Mouse (Mus musculus): ENCODE results near the gene Lemd1. TPM values are rescaled to one million over a fixed set of nuclear protein-coding genes. Genes with fewer than 3 reads are reported as not detected.

Lemd1 gene
- polyA plus RNA-seq, 2 experiments = not detected

GRCm38 (mm10) chr1:132237585-132238159, 46.4 kb downstream of the Lemd1 start:
- Histone ChIP-seq H3K27ac (no peak overlapping the region), H3K4me3 (ENCODE audit: insufficient read depth in 1 of 2, low read depth in 2 of 2, low read length in 2 of 2) (no peak overlapping the region), H3K36me3 (replicated peaks; ENCODE audit: control insufficient read depth, insufficient read depth, low read depth) (no peaks in the 10 kb centered on the region), H3K27me3 (ENCODE audit: control insufficient read depth, insufficient read depth, low read length) (peaks cover 3% of the 10 kb centered on the region), H3K4me1 (replicated peaks; ENCODE audit: control insufficient read depth in 2 of 2, insufficient read depth in 2 of 2, low read length in 1 of 2) (no peaks in the 10 kb centered on the region), H3K4me2 (ENCODE audit: low read depth) (no peak overlapping the region), H3K9me3 (ENCODE audit: control insufficient read depth, low read length) (no peaks in the 10 kb centered on the region), H3K9ac (replicated peaks) (no peak overlapping the region)
- no peak for ATAC-seq (ENCODE audit: insufficient read depth)
- peak in 1 of 3 experiments; percentile 26 for DNase-seq (ENCODE audit: low read depth in 3 of 3, low spot score in 3 of 3)
- TF ChIP-seq EP300 (IDR thresholded peaks at IDR 0.05; ENCODE audit: low read depth) = no peak
- TF ChIP-seq CTCF (IDR thresholded peaks at IDR 0.05; ENCODE audit: low read depth) = peak; percentile 91
- WGBS (ENCODE audit: insufficient replicate concordance) = 13% methylated on average over 6 of the region's 6 CpGs

GRCm38 (mm10) chr1:132245010-132245409, 53.8 kb downstream of the Lemd1 start:
- 29% methylated on average over 5 of the region's 5 CpGs for WGBS (ENCODE audit: insufficient replicate concordance)
- Histone ChIP-seq H3K27ac (no peak overlapping the region), H3K36me3 (replicated peaks; ENCODE audit: control insufficient read depth, insufficient read depth, low read depth) (no peaks in the 10 kb centered on the region), H3K27me3 (ENCODE audit: control insufficient read depth, insufficient read depth, low read length) (no peaks in the 10 kb centered on the region), H3K4me2 (ENCODE audit: low read depth) (no peak overlapping the region), H3K4me1 (replicated peaks; ENCODE audit: control insufficient read depth in 2 of 2, insufficient read depth in 2 of 2, low read length in 1 of 2) (peaks cover 0 to 15% of the 10 kb centered on the region in 2 experiments; a peak in 3 of 4 replicates), H3K9me3 (ENCODE audit: control insufficient read depth, low read length) (no peaks in the 10 kb centered on the region), H3K4me3 (ENCODE audit: insufficient read depth in 1 of 2, low read depth in 2 of 2, low read length in 2 of 2) (no peak overlapping the region), H3K9ac (replicated peaks) (no peak overlapping the region)
- DNase-seq (ENCODE audit: low read depth in 3 of 3, low spot score in 3 of 3) (no peak), ATAC-seq (ENCODE audit: insufficient read depth) (peak; percentile 59; the same call in 1 of the 2 replicates)
- TF ChIP-seq EP300 (IDR thresholded peaks at IDR 0.05; ENCODE audit: low read depth) = no peak
- TF ChIP-seq CTCF (IDR thresholded peaks at IDR 0.05; ENCODE audit: low read depth) = no peak

GRCm38 (mm10) chr1:132246137-132246536, 54.9 kb downstream of the Lemd1 start:
- Histone ChIP-seq H3K9ac (replicated peaks) (no peak overlapping the region), H3K36me3 (replicated peaks; ENCODE audit: control insufficient read depth, insufficient read depth, low read depth) (no peaks in the 10 kb centered on the region), H3K4me1 (replicated peaks; ENCODE audit: control insufficient read depth in 2 of 2, insufficient read depth in 2 of 2, low read length in 1 of 2) (peaks cover 0 to 15% of the 10 kb centered on the region in 2 experiments; a peak in 3 of 4 replicates), H3K4me2 (ENCODE audit: low read depth) (no peak overlapping the region), H3K4me3 (ENCODE audit: insufficient read depth in 1 of 2, low read depth in 2 of 2, low read length in 2 of 2) (no peak overlapping the region), H3K27ac (no peak overlapping the region), H3K27me3 (ENCODE audit: control insufficient read depth, insufficient read depth, low read length) (no peaks in the 10 kb centered on the region), H3K9me3 (ENCODE audit: control insufficient read depth, low read length) (no peaks in the 10 kb centered on the region)
- WGBS (ENCODE audit: insufficient replicate concordance) = 16% methylated on average over 6 of the region's 6 CpGs
- peak; percentile 65 for ATAC-seq (ENCODE audit: insufficient read depth)
- DNase-seq (ENCODE audit: low read depth in 3 of 3, low spot score in 3 of 3) = no peak
- no peak for TF ChIP-seq CTCF (IDR thresholded peaks at IDR 0.05; ENCODE audit: low read depth)
- no peak for TF ChIP-seq EP300 (IDR thresholded peaks at IDR 0.05; ENCODE audit: low read depth)

GRCm38 (mm10) chr1:132246641-132247040, 55.4 kb downstream of the Lemd1 start:
- Histone ChIP-seq H3K9ac (replicated peaks) (no peak overlapping the region), H3K27ac (no peak overlapping the region), H3K9me3 (ENCODE audit: control insufficient read depth, low read length) (no peaks in the 10 kb centered on the region), H3K4me3 (ENCODE audit: insufficient read depth in 1 of 2, low read depth in 2 of 2, low read length in 2 of 2) (no peak overlapping the region), H3K36me3 (replicated peaks; ENCODE audit: control insufficient read depth, insufficient read depth, low read depth) (no peaks in the 10 kb centered on the region), H3K27me3 (ENCODE audit: control insufficient read depth, insufficient read depth, low read length) (no peaks in the 10 kb centered on the region), H3K4me1 (replicated peaks; ENCODE audit: control insufficient read depth in 2 of 2, insufficient read depth in 2 of 2, low read length in 1 of 2) (peaks cover 0 to 15% of the 10 kb centered on the region in 2 experiments; a peak in 3 of 4 replicates), H3K4me2 (ENCODE audit: low read depth) (no peak overlapping the region)
- TF ChIP-seq EP300 (IDR thresholded peaks at IDR 0.05; ENCODE audit: low read depth) = no peak
- TF ChIP-seq CTCF (IDR thresholded peaks at IDR 0.05; ENCODE audit: low read depth) = no peak
- 74% methylated on average over 4 of the region's 4 CpGs for WGBS (ENCODE audit: insufficient replicate concordance)
- DNase-seq (ENCODE audit: low read depth in 3 of 3, low spot score in 3 of 3) = no peak
- no peak for ATAC-seq (ENCODE audit: insufficient read depth)

GRCm38 (mm10) chr1:132254467-132254866, 63.2 kb downstream of the Lemd1 start:
- H3K27me3 ChIP-seq (ENCODE audit: control insufficient read depth, insufficient read depth, low read length) = no peaks in the 10 kb centered on the region
- 65% methylated on average over 6 of the region's 6 CpGs for WGBS (ENCODE audit: insufficient replicate concordance)
- H3K4me3 ChIP-seq (ENCODE audit: insufficient read depth in 1 of 2, low read depth in 2 of 2, low read length in 2 of 2) = no peak overlapping the region
- H3K36me3 ChIP-seq (replicated peaks; ENCODE audit: control insufficient read depth, insufficient read depth, low read depth) = no peaks in the 10 kb centered on the region
- no peaks in the 10 kb centered on the region for H3K9me3 ChIP-seq (ENCODE audit: control insufficient read depth, low read length)
- no peak for DNase-seq (ENCODE audit: low read depth in 3 of 3, low spot score in 3 of 3)
- H3K4me1 ChIP-seq (replicated peaks; ENCODE audit: control insufficient read depth in 2 of 2, insufficient read depth in 2 of 2, low read length in 1 of 2) = no peaks in the 10 kb centered on the region
- no peak overlapping the region for H3K27ac ChIP-seq
- TF ChIP-seq CTCF (IDR thresholded peaks at IDR 0.05; ENCODE audit: low read depth) (peak; percentile 44), EP300 (IDR thresholded peaks at IDR 0.05; ENCODE audit: low read depth) (no peak)
- no peak overlapping the region for H3K4me2 ChIP-seq (ENCODE audit: low read depth)
- H3K9ac ChIP-seq (replicated peaks) = no peak overlapping the region
- ATAC-seq (ENCODE audit: insufficient read depth) = no peak

Data from liver, embryonic 14.5 days (tissue).